Mouse (Mus musculus) ES-Bruce4 (cell line): ENCODE data around the gene Rin3.

Source experiments
- CTCF ChIP-seq: IDR thresholded peaks from one replicate; pipeline ENCODE4 v1.8.1; 2011; ENCODE audit warnings: low read depth, low read length
- POLR2A ChIP-seq: IDR thresholded peaks from one replicate; pipeline ENCODE4 v1.8.1; 2011; ENCODE audit warnings: low read length; ENCODE audit not compliant: insufficient read depth

GRCm38 (mm10) chr12:102413171-102413570, 130.3 kb downstream of the Rin3 start:
- TF ChIP-seq CTCF = no peak
- no peak for TF ChIP-seq POLR2A
